12 mouse cellular contexts compared by ENCODE assay signal in genomic region chr2:115895256-115895655, GRCm38 (mm10).
DNase-seq lines count a peak whose midpoint lies in the region; ATAC-seq and TF ChIP-seq lines count a peak whose summit lies in the region.
"Had no signal": no experiment of that assay in that cellular context is flagged by ENCODE, and none has a peak within 500 bp of the region (broad histone marks: within the 10 kb centered on the region; RNA-seq: fewer than 3 reads in every experiment).

No protein-coding gene starts in this region.

- no peaks in the 10 kb centered on the region; the same call in 1 of the 2 replicates for H3K36me3 ChIP-seq in heart, embryonic 14.5 days (ENCODE audit: control insufficient read depth, insufficient read depth, low read length)
- no peaks in the 10 kb centered on the region for H3K36me3 ChIP-seq in midbrain, embryonic 13.5 days
- H3K36me3 ChIP-seq in midbrain, embryonic 11.5 days (ENCODE audit: control insufficient read depth, insufficient read depth, low read length) = no peaks in the 10 kb centered on the region
- no peaks in the 10 kb centered on the region for H3K36me3 ChIP-seq in hindbrain, embryonic 15.5 days
- H3K36me3 ChIP-seq: liver, embryonic 13.5 days had no signal

- peak overlapping the region; percentile 1; the same call in 1 of the 2 replicates for H3K4me2 ChIP-seq in heart, embryonic 14.5 days (ENCODE audit: low read length)
- H3K4me2 ChIP-seq in midbrain, embryonic 13.5 days (replicated peaks) = no peak overlapping the region
- H3K4me2 ChIP-seq in midbrain, embryonic 11.5 days = no peak overlapping the region
- H3K4me2 ChIP-seq in hindbrain, embryonic 15.5 days = 0 out of 2 replicates have a peak overlapping the region, but pooled peaks have one; percentile 1
- H3K4me2 ChIP-seq: liver, embryonic 13.5 days had no signal

- H3K4me3 ChIP-seq in heart, embryonic 14.5 days (ENCODE audit: control insufficient read depth in 1 of 2, insufficient read depth in 1 of 2, low read depth in 1 of 2, low read length in 2 of 2) = no peak overlapping the region
- no peak overlapping the region for H3K4me3 ChIP-seq in midbrain, embryonic 13.5 days (replicated peaks)
- no peak overlapping the region for H3K4me3 ChIP-seq in midbrain, embryonic 11.5 days (ENCODE audit: low read depth, low read length)
- no peak overlapping the region for H3K4me3 ChIP-seq in hindbrain, embryonic 15.5 days
- H3K4me3 ChIP-seq in olfactory bulb, adult 2 months (ENCODE audit: insufficient read depth, low read depth, low read length) = no peak overlapping the region
- H3K4me3 ChIP-seq: heart, adult 2 months; liver, embryonic 13.5 days had no signal

- 38% methylated on average over 2 of the region's 2 CpGs for WGBS in heart, embryonic 14.5 days
- WGBS in midbrain, embryonic 13.5 days = 51% methylated on average over 2 of the region's 2 CpGs
- WGBS in midbrain, embryonic 11.5 days = 71% methylated on average over 2 of the region's 2 CpGs
- WGBS in hindbrain, embryonic 15.5 days = 26% methylated on average over 2 of the region's 2 CpGs
- 8% methylated on average over 2 of the region's 2 CpGs for WGBS in olfactory bulb, adult 2 months

- no peak overlapping the region for H3K9ac ChIP-seq in heart, embryonic 14.5 days (ENCODE audit: low read length)
- no peak overlapping the region for H3K9ac ChIP-seq in midbrain, embryonic 13.5 days (replicated peaks)
- no peak overlapping the region for H3K9ac ChIP-seq in midbrain, embryonic 11.5 days (ENCODE audit: low read length)
- no peak overlapping the region for H3K9ac ChIP-seq in hindbrain, embryonic 15.5 days
- H3K9ac ChIP-seq: liver, embryonic 13.5 days had no signal

- H3K27ac ChIP-seq in heart, embryonic 14.5 days (replicated peaks in 1 of 2; ENCODE audit: control insufficient read depth in 1 of 2, insufficient read depth in 1 of 2, low read depth in 2 of 2, low read length in 2 of 2) = peak overlapping the region; percentile 67 to 78
- 0 out of 2 replicates have a peak overlapping the region, but pooled peaks have one; percentile 25 for H3K27ac ChIP-seq in midbrain, embryonic 13.5 days
- H3K27ac ChIP-seq in midbrain, embryonic 11.5 days (ENCODE audit: low read depth, low read length) = no peak overlapping the region
- peak overlapping the region; percentile 54 for H3K27ac ChIP-seq in hindbrain, embryonic 15.5 days (replicated peaks)
- H3K27ac ChIP-seq in olfactory bulb, adult 2 months (ENCODE audit: insufficient read depth, low read depth, low read length) = peak overlapping the region; percentile 47; the same call in 1 of the 2 replicates
- H3K27ac ChIP-seq: heart, adult 2 months; liver, embryonic 13.5 days; macrophage had no signal

- peaks cover 16 to 63% of the 10 kb centered on the region in 2 experiments for H3K4me1 ChIP-seq in heart, embryonic 14.5 days (ENCODE audit: control insufficient read depth in 2 of 2, insufficient read depth in 2 of 2, low read length in 2 of 2)
- peaks cover 47% of the 10 kb centered on the region for H3K4me1 ChIP-seq in midbrain, embryonic 13.5 days (replicated peaks)
- no peaks in the 10 kb centered on the region for H3K4me1 ChIP-seq in midbrain, embryonic 11.5 days (ENCODE audit: control insufficient read depth, insufficient read depth, low read length)
- peaks cover 52% of the 10 kb centered on the region for H3K4me1 ChIP-seq in hindbrain, embryonic 15.5 days (replicated peaks)
- H3K4me1 ChIP-seq in olfactory bulb, adult 2 months (ENCODE audit: control insufficient read depth, insufficient read depth, low read length) = peaks cover 14% of the 10 kb centered on the region
- H3K4me1 ChIP-seq: liver, embryonic 13.5 days had no signal

- no peak for TF ChIP-seq POLR2A in olfactory bulb, adult 2 months (IDR thresholded peaks at IDR 0.05; ENCODE audit: insufficient read depth, low read depth, low read length)

- ATAC-seq in heart, embryonic 14.5 days (ENCODE audit: insufficient number of reproducible peaks, insufficient read depth, low FRiP score, low read depth) = no peak
- peak; percentile 3; the same call in 1 of the 2 replicates for ATAC-seq in midbrain, embryonic 13.5 days
- ATAC-seq in midbrain, embryonic 11.5 days (ENCODE audit: low FRiP score) = no peak
- ATAC-seq in hindbrain, embryonic 15.5 days (ENCODE audit: low FRiP score, low read depth) = 0 out of 2 replicates have a peak, but pooled peaks have one; percentile 9

- no peak for DNase-seq in heart, adult 11 months
- DNase-seq in midbrain, embryonic 11.5 days (ENCODE audit: low spot score, missing footprints) = no peak
- DNase-seq in natural killer cell, adult 2 months (ENCODE audit: low spot score in 2 of 2) = no peak
- no peak for DNase-seq in layer of hippocampus, adult 9-10 months (ENCODE audit: low spot score)
- DNase-seq: adrenal gland, adult 2 months; heart, adult 2 months; liver, embryonic 13.5 days had no signal

- TF ChIP-seq CTCF in olfactory bulb, adult 2 months (IDR thresholded peaks at IDR 0.05; ENCODE audit: insufficient read depth, low read depth, low read length) = no peak

- no peaks in the 10 kb centered on the region for H3K9me3 ChIP-seq in heart, embryonic 14.5 days (ENCODE audit: control insufficient read depth, low read length)
- H3K9me3 ChIP-seq in midbrain, embryonic 13.5 days = no peaks in the 10 kb centered on the region
- H3K9me3 ChIP-seq in midbrain, embryonic 11.5 days (ENCODE audit: control insufficient read depth, low read length) = no peaks in the 10 kb centered on the region
- H3K9me3 ChIP-seq in hindbrain, embryonic 15.5 days = no peaks in the 10 kb centered on the region
- H3K9me3 ChIP-seq: liver, embryonic 13.5 days had no signal

- H3K27me3 ChIP-seq in heart, embryonic 14.5 days (ENCODE audit: control insufficient read depth, insufficient read depth, low read length) = no peaks in the 10 kb centered on the region
- H3K27me3 ChIP-seq in midbrain, embryonic 13.5 days = no peaks in the 10 kb centered on the region
- H3K27me3 ChIP-seq in midbrain, embryonic 11.5 days (ENCODE audit: control insufficient read depth, insufficient read depth, low read length) = no peaks in the 10 kb centered on the region
- no peaks in the 10 kb centered on the region for H3K27me3 ChIP-seq in hindbrain, embryonic 15.5 days
- H3K27me3 ChIP-seq: liver, embryonic 13.5 days had no signal

Comparison
In these comparisons a context has a peak if more than half of its experiments do, and no peak if none do; other contexts are left out.
1. ATAC-seq: peak in midbrain, embryonic 13.5 days (single experiment) and hindbrain, embryonic 15.5 days (single experiment); none in heart, embryonic 14.5 days (single experiment) and midbrain, embryonic 11.5 days (single experiment).
2. H3K4me2 ChIP-seq: peak in heart, embryonic 14.5 days (single experiment) and hindbrain, embryonic 15.5 days (single experiment); none in midbrain, embryonic 13.5 days (single experiment) and midbrain, embryonic 11.5 days (single experiment).